Mouse (Mus musculus): Measurements from ENCODE around the gene Sorcs3.
A peak's percentile ranks its signal among the peaks of the same experiment; 100 is the strongest.

The Sorcs3 gene

GRCm38 (mm10) chr19:48283217-48283616 lies 77.4 kb downstream of the Sorcs3 start:
- no peak for DNase-seq (ENCODE audit: low read depth, low spot score)

- DNase-seq (ENCODE audit: low read depth, low spot score) = no peak
Observed at GRCm38 (mm10) chr19:48285602-48286225, 79.9 kb downstream of the Sorcs3 start.

- no peak for DNase-seq (ENCODE audit: low read depth, low spot score)
Observed at GRCm38 (mm10) chr19:48294251-48294650, 88.4 kb downstream of the Sorcs3 start.

GRCm38 (mm10) chr19:48298384-48298783 lies 92.6 kb downstream of the Sorcs3 start:
- DNase-seq (ENCODE audit: low read depth, low spot score) = no peak

GRCm38 (mm10) chr19:48300440-48301231 lies 94.8 kb downstream of the Sorcs3 start:
- no peak for DNase-seq (ENCODE audit: low read depth, low spot score)

GRCm38 (mm10) chr19:48301300-48301699 lies 95.5 kb downstream of the Sorcs3 start:
- DNase-seq (ENCODE audit: low read depth, low spot score) = no peak

GRCm38 (mm10) chr19:48308341-48308740 lies 102.5 kb downstream of the Sorcs3 start:
- peak; percentile 26 for DNase-seq (ENCODE audit: low read depth, low spot score)

- DNase-seq (ENCODE audit: low read depth, low spot score) = no peak
Observed at GRCm38 (mm10) chr19:48309531-48310337, 103.9 kb downstream of the Sorcs3 start.

- DNase-seq (ENCODE audit: low read depth, low spot score) = no peak
Observed at GRCm38 (mm10) chr19:48310338-48310710, 104.5 kb downstream of the Sorcs3 start.

GRCm38 (mm10) chr19:48313776-48314175 lies 108.0 kb downstream of the Sorcs3 start:
- DNase-seq (ENCODE audit: low read depth, low spot score) = no peak

GRCm38 (mm10) chr19:48327115-48327514 lies 121.3 kb downstream of the Sorcs3 start:
- DNase-seq (ENCODE audit: low read depth, low spot score) = no peak

GRCm38 (mm10) chr19:48328171-48328570 lies 122.3 kb downstream of the Sorcs3 start:
- DNase-seq (ENCODE audit: low read depth, low spot score) = no peak

- peak; percentile 49 for DNase-seq (ENCODE audit: low read depth, low spot score)
Observed at GRCm38 (mm10) chr19:48331640-48332039, 125.8 kb downstream of the Sorcs3 start.

GRCm38 (mm10) chr19:48333085-48333484 lies 127.3 kb downstream of the Sorcs3 start:
- no peak for DNase-seq (ENCODE audit: low read depth, low spot score)

- DNase-seq (ENCODE audit: low read depth, low spot score) = no peak
Observed at GRCm38 (mm10) chr19:48337461-48337860, 131.6 kb downstream of the Sorcs3 start.

GRCm38 (mm10) chr19:48338098-48338497 lies 132.3 kb downstream of the Sorcs3 start:
- DNase-seq (ENCODE audit: low read depth, low spot score) = no peak

- no peak for DNase-seq (ENCODE audit: low read depth, low spot score)
Observed at GRCm38 (mm10) chr19:48342770-48343169, 136.9 kb downstream of the Sorcs3 start.

- no peak for DNase-seq (ENCODE audit: low read depth, low spot score)
Observed at GRCm38 (mm10) chr19:48343442-48343841, 137.6 kb downstream of the Sorcs3 start.

- no peak for DNase-seq (ENCODE audit: low read depth, low spot score)
Observed at GRCm38 (mm10) chr19:48347116-48347515, 141.3 kb downstream of the Sorcs3 start.

GRCm38 (mm10) chr19:48356806-48357205 lies 151.0 kb downstream of the Sorcs3 start:
- no peak for DNase-seq (ENCODE audit: low read depth, low spot score)

GRCm38 (mm10) chr19:48362167-48362566 lies 156.3 kb downstream of the Sorcs3 start:
- DNase-seq (ENCODE audit: low read depth, low spot score) = no peak

- no peak for DNase-seq (ENCODE audit: low read depth, low spot score)
Observed at GRCm38 (mm10) chr19:48368056-48368455, 162.2 kb downstream of the Sorcs3 start.
